Mouse (Mus musculus) kidney, embryonic 14.5 days (tissue): Measurements from ENCODE around the gene Becn1. TPM values are rescaled to one million over a fixed set of nuclear protein-coding genes. Genes with fewer than 3 reads are reported as not detected.

Experiments used
- ATAC-seq: fragments of 200-750 bp; cut with Nextera tagmentation; 2 replicates; pipeline ENCODE4 v1.8.0; 2017; ENCODE audit warnings: moderate number of reproducible peaks, mild to moderate bottlenecking, moderate TSS enrichment, moderate library complexity; ENCODE audit not compliant: low FRiP score, low TSS enrichment
- H3K27ac ChIP-seq: fragments of 300-500 bp; sonication (generic); 2 replicates; pipeline ENCODE4 v1.5.1; 2014; ENCODE audit warnings: low read depth, mild to moderate bottlenecking, low read length, moderate library complexity, mixed read lengths
- H3K27me3 ChIP-seq: fragments of 300-500 bp; sonication (generic); 2 replicates; pipeline ENCODE4 v1.6.1; 2014; ENCODE audit warnings: mild to moderate bottlenecking, low read length; ENCODE audit not compliant: control insufficient read depth, insufficient read depth
- H3K36me3 ChIP-seq: fragments of 300-500 bp; sonication (generic); 2 replicates; pipeline ENCODE4 v1.6.1; 2014; ENCODE audit warnings: low read length, mixed read lengths; ENCODE audit not compliant: control insufficient read depth, insufficient read depth
- H3K4me1 ChIP-seq: fragments of 300-500 bp; sonication (generic); 2 replicates; pipeline ENCODE4 v1.6.1; 2014; ENCODE audit warnings: low read length, mixed read lengths; ENCODE audit not compliant: control insufficient read depth, insufficient read depth
- H3K4me2 ChIP-seq: fragments of 300-500 bp; sonication (generic); replicated peaks from 2 replicates; pipeline ENCODE4 v1.6.1; 2014; ENCODE audit warnings: low read depth, mild to moderate bottlenecking, low read length
- H3K4me3 ChIP-seq: fragments of 300-500 bp; sonication (generic); 2 replicates; pipeline ENCODE4 v1.5.1; 2014; ENCODE audit warnings: mild to moderate bottlenecking, low read length
- H3K9ac ChIP-seq: fragments of 300-500 bp; sonication (generic); 2 replicates; pipeline ENCODE4 v1.6.1; 2014; ENCODE audit warnings: low read depth, mild to moderate bottlenecking, low read length, moderate library complexity
- H3K9me3 ChIP-seq: fragments of 300-500 bp; sonication (generic); 2 replicates; pipeline ENCODE4 v1.6.1; 2016; ENCODE audit warnings: low read length; ENCODE audit not compliant: control insufficient read depth
- WGBS: fragments of 180-500 bp; shearing (Covaris S2); extraction: QIAGEN DNeasy Blood & Tissue Kit; methylation state at CpG from one replicate; pipeline ENCODE4 v1.1.7; 2014; 5-methylcytosine and 5-hydroxymethylcytosine counted together
- polyA plus RNA-seq: library from polyadenylated mRNA; unstranded; fragments of >200 nt; fragmentation: Nextera tagmentation; extraction: Ambion mirVana; gene quantifications from 2 replicates; pipeline ENCODE4 v1.2.1, GENCODE M21; 2014

The Becn1 gene
- 112 and 164 TPM in 2 replicates for polyA plus RNA-seq

DNA sequence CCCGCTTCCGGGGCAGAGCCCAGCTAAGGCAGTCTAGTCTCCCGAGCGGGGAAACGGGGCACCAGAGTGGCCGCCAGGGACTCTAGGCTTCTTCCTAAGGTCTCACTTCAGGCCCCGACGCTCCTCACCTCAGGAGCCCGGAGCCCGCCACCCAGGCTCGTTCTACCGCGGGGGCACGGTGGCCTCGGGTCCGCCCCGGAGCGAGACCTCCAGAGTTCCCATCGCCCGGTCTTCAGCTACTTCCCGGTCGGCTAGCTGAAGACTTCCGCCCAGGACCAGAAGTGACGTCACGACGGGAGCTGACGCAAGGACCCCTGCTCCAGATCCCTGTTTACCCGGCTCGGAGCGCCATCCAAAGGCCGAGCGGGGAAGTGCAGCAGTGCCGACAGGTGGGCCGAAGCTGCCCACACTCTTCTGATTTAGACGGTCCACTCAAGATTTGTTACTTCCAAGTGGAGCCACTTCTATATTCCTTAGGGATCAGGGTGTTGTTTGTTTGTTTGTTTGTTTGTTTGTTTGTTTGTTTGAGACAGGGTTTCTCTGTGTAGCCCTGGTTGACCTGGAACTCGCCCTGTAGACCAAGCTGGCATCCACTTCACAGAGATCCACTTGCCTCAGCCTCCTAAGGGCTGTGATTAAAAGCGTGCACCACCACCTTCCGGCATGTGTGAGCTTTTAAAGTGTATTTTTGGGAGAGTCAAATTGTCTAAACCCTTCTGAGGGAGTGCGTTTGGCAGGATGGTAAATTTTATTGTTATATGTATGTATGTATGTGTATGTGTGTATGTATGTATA lies at the start of gene Becn1:
Gene Becn1, minus strand, starts transcription at position 283 of the 795 bp plus-strand sequence.
- peak; percentile 96 for ATAC-seq
- peaks cover 9% of the 10 kb centered on the region for H3K4me1 ChIP-seq
- WGBS: 6% methylated on average over 36 of the region's 39 CpGs
- peak within 1 kb of the TSS; percentile 97 for H3K4me2 ChIP-seq
- H3K4me3 ChIP-seq: peak within 1 kb of the TSS; percentile 93
- H3K36me3 ChIP-seq: peaks cover 13% of the 10 kb centered on the region
- peak within 1 kb of the TSS; percentile 85 for H3K9ac ChIP-seq
- H3K9me3 ChIP-seq: no peaks in the 10 kb centered on the region
- H3K27me3 ChIP-seq: no peaks in the 10 kb centered on the region
- H3K27ac ChIP-seq: peak within 1 kb of the TSS; percentile 61

DNA sequence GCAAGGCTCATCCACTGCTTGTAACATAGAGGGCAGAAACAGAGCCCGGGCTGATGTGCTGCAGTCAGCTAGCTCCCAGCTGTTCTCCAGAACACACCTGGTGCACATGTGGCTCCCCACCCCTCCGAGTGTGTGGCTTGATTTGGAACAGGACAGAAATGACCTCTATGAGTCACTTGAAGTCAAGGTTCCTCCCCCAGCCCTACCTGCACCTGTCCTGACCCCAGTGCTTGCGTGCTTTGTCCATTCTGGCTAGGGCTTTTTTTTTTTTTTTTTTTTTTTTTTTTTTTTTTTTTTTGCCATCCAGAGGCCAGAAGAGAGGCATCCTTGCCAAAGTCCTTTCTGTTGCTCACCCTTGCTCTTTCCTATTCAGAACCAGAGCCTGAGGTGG lies 49.6 kb upstream of the Becn1 start:
- Histone ChIP-seq H3K27ac (no peak overlapping the region), H3K27me3 (no peaks in the 10 kb centered on the region), H3K4me2 (no peak overlapping the region), H3K4me3 (no peak overlapping the region), H3K4me1 (0 out of 2 replicates have a peak, but pooled peaks cover 4% of the 10 kb centered on the region), H3K9ac (no peak overlapping the region), H3K9me3 (no peaks in the 10 kb centered on the region), H3K36me3 (no peaks in the 10 kb centered on the region)
- ATAC-seq: no peak
- 58% methylated on average over 3 of the region's 3 CpGs for WGBS

DNA sequence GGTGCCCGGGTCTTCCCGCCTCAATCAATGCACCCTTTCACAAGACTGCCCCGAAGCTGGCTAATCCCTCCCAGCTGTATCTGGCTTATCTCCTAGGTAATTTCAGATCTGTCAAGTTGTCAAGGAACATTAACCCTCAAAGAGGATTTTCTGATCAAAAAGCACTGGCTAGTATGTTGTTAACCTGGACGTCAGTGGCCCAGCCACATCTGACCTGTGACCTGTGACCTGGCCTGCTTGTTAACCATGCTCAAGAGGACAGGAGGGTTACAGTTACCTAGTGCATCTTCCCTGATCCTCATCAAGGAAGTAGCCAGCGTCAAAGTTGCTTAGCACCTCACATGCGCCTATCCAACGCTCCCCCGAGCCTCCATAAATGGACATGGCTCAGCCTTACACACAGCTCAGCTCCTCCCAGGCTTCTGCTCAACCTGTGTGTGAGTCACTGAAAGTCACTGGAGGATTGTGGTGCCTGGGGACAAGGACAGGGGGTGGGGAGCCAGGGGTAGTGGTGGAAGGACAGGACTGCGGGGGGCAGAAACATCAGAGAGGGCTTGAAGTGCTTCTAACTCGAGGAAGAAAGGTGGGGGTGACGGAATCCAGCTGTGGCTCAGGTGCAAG lies 49.1 kb upstream of the Becn1 start:
- H3K4me1 ChIP-seq: 0 out of 2 replicates have a peak, but pooled peaks cover 4% of the 10 kb centered on the region
- H3K27ac ChIP-seq: no peak overlapping the region
- 0 out of 2 replicates have a peak, but pooled peaks have one; percentile 35 for ATAC-seq
- 52% methylated on average over 11 of the region's 11 CpGs for WGBS
- H3K27me3 ChIP-seq: no peaks in the 10 kb centered on the region
- no peak overlapping the region for H3K4me3 ChIP-seq
- no peak overlapping the region for H3K9ac ChIP-seq
- H3K4me2 ChIP-seq: no peak overlapping the region
- H3K36me3 ChIP-seq: no peaks in the 10 kb centered on the region
- no peaks in the 10 kb centered on the region for H3K9me3 ChIP-seq

DNA sequence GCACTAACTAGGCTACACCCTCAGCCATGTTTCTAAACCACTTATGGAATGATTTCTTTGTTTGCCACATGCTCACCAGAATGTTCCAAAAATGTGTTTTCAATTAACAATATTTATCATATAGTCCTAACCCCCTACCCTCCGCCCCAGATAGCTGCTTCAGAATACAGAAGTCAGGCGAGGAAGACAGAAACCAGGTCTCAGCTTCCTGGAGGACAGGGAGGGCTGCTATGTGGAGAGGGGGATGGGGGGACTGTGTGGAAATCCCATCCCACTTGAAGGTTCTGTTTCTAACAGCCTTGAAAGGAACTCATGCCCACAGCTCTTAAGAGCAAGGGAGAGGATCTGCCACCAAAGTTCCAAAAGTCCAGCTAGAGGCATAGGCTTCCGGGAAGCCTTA lies 47.1 kb upstream of the Becn1 start:
- Histone ChIP-seq H3K36me3 (no peaks in the 10 kb centered on the region), H3K9me3 (no peaks in the 10 kb centered on the region), H3K9ac (no peak overlapping the region), H3K4me3 (no peak overlapping the region), H3K27ac (no peak overlapping the region), H3K4me1 (0 out of 2 replicates have a peak, but pooled peaks cover 4% of the 10 kb centered on the region), H3K27me3 (no peaks in the 10 kb centered on the region), H3K4me2 (no peak overlapping the region)
- ATAC-seq: no peak
- 83% methylated on average over 3 of the region's 3 CpGs for WGBS

DNA sequence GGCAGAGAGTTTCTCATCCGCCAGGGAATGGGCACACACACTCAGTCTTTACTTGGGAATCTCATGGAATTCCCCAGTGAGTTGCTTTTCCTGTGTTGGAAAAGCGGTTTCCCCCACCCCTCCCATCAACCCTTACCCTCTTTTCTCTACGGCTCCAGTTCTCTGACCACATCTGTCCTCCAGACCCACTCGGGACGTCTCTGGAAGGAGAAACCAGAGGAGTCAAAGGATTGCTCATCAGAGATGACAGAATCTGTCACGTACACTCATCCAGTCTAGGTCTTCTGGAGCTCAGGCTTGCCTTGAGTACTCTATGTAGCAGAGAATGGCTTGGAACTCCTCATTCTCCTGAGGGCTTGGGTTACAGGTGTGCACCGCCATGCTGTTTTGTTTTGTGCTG lies 46.7 kb upstream of the Becn1 start:
- Histone ChIP-seq H3K36me3 (no peaks in the 10 kb centered on the region), H3K9me3 (no peaks in the 10 kb centered on the region), H3K4me2 (no peak overlapping the region), H3K9ac (no peak overlapping the region), H3K4me3 (no peak overlapping the region), H3K27me3 (no peaks in the 10 kb centered on the region), H3K4me1 (0 out of 2 replicates have a peak, but pooled peaks cover 4% of the 10 kb centered on the region), H3K27ac (no peak overlapping the region)
- ATAC-seq: no peak
- WGBS: 74% methylated on average over 7 of the region's 7 CpGs

DNA sequence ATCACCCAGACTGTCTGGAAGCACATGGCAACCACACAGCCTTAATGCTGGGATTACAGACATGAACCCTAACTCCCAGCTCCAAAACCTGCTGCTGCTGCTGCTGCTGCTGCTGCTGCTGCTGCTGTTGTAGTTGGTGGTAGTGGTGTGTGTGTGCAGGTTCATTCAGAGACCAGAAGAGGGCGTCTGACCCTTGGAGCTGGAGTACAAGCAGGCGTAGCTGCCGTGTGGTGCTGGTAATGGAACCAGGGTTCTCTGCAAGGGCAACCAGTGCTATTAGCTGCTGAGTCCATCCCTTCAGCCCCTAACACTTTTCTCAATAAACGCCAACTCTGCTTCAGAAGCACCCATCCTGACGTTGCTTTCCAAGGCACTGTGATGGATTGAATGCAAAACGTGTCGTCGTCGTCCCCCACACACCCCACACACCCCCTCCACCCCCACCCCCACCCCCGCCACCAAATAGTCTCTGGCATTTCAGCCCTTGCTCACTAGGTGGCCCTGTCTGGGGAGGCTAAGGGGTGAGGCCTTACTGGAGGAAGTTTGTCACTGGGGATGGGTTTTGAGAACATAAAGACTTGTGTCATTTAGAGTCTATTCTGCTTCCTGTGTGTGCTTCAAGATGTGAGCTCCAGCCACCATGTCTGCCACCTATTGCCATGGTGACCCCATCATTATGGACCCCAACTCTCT lies 45.1 kb upstream of the Becn1 start:
- 0 out of 2 replicates have a peak, but pooled peaks cover 4% of the 10 kb centered on the region for H3K4me1 ChIP-seq
- no peaks in the 10 kb centered on the region for H3K27me3 ChIP-seq
- ATAC-seq: no peak
- 74% methylated on average over 10 of the region's 10 CpGs for WGBS
- no peaks in the 10 kb centered on the region for H3K9me3 ChIP-seq
- H3K36me3 ChIP-seq: no peaks in the 10 kb centered on the region
- H3K4me2 ChIP-seq: no peak overlapping the region
- no peak overlapping the region for H3K9ac ChIP-seq
- H3K4me3 ChIP-seq: no peak overlapping the region
- H3K27ac ChIP-seq: no peak overlapping the region

DNA sequence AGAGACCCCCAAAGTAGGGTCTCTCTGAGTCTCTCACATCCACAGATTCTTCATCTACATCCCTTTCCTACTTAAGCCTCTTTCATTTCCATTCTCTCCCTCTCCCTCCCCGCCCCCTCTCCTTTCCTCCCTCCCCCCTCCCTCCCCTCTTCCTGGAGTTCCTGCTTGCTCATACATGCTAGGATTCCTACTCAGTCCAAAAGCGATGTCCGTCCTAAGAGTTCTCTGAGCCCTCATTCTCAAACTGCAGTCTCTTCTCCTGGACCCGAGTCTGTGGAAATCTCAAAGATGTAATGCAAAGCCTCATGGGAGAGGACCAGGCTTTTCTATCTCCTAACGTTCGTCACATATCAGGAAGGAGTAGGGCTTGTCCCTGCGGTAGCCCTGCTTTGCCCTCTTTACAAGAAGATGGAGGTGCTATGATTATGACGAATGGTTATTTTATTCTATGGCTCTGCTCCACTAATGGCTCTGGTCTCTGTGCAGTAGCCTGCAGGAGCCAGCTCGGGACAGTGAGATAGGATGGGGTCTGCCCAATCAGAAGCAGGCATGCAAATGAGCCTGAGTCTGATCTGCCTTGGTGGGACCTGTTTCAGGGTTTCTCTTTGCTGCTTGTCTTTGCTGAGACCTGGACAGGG lies 36.2 kb upstream of the Becn1 start:
- Histone ChIP-seq H3K9me3 (no peaks in the 10 kb centered on the region), H3K27ac (peak overlapping the region; percentile 63; the same call in 1 of the 2 replicates), H3K4me2 (peak overlapping the region; percentile 52), H3K9ac (no peak overlapping the region), H3K4me1 (peaks cover 14% of the 10 kb centered on the region; the same call in 1 of the 2 replicates), H3K36me3 (no peaks in the 10 kb centered on the region), H3K27me3 (no peaks in the 10 kb centered on the region), H3K4me3 (peak overlapping the region; percentile 27; the same call in 1 of the 2 replicates)
- ATAC-seq: peak; percentile 92
- WGBS: 1% methylated on average over 9 of the region's 9 CpGs

DNA sequence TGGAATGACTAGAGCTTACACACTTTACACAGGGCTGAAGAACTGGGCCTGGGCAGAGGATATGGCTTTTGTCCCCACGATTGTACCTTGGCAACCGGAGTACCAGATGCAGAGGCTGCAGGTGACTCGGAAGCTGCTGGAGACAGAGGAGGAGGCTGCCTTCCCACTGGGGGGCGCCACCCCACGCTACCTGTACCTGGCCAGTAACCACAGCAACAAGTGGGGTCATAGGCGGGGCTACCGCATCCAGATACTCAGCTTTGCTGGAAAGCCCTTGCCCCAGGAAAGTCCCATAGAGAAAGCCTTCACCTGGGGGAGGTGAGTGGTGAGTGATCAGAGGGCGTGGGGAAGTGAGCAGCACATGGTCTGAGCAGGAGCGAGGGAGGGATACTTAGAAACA lies 33.6 kb upstream of the Becn1 start:
- H3K9me3 ChIP-seq: no peaks in the 10 kb centered on the region
- no peak overlapping the region for H3K4me2 ChIP-seq
- no peaks in the 10 kb centered on the region for H3K27me3 ChIP-seq
- H3K27ac ChIP-seq: no peak overlapping the region
- no peak overlapping the region for H3K9ac ChIP-seq
- ATAC-seq: no peak
- 83% methylated on average over 9 of the region's 9 CpGs for WGBS
- no peak overlapping the region for H3K4me3 ChIP-seq
- peaks cover 14% of the 10 kb centered on the region; the same call in 1 of the 2 replicates for H3K4me1 ChIP-seq
- H3K36me3 ChIP-seq: no peaks in the 10 kb centered on the region
